Mouse (Mus musculus): ENCODE measurements around the gene Capn5. TPM values are rescaled to one million over a fixed set of nuclear protein-coding genes. Genes with fewer than 3 reads are reported as not detected.

The Capn5 gene
- total and polyA plus RNA-seq, 3 experiments = 0.04 to 0.54 TPM; not detected in 1

DNA sequence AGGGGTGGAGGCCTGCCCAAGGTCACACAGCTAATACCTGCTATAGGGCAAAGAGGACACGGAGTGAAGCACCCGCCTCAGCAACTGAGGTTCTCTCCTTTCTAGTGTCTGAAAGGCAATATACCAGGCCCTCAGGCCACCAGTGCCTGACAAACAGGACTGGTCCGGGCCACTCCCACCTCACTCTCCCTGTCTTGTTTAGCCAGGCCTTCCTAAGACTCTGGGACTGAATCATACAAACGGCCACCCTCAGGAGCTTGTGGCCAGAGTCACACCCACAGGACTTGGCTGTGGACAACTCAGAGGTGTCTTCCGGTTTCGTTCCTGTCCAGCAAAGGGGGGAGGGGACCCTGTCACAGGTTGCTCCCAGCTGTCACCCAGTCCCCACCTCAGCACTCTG is 15.8 kb downstream of the Capn5 start:
- Histone ChIP-seq H3K9me3 (replicated peaks; ENCODE audit: insufficient read depth, low read length) (no peaks in the 10 kb centered on the region), H3K27me3 (ENCODE audit: control insufficient read depth in 1 of 2, insufficient read depth in 2 of 2, low read length in 2 of 2) (no peaks in the 10 kb centered on the region), H3K36me3 (ENCODE audit: control insufficient read depth in 1 of 2, insufficient read depth in 2 of 2, low read length in 2 of 2) (peaks cover 0 to 2% of the 10 kb centered on the region in 2 experiments; a peak in 2 of 4 replicates), H3K4me1 (ENCODE audit: control insufficient read depth in 1 of 2, insufficient read depth in 2 of 2, low read length in 2 of 2) (peaks cover 0 to 11% of the 10 kb centered on the region in 2 experiments; a peak in 1 of 4 replicates), H3K27ac (ENCODE audit: control insufficient read depth, low read depth, low read length) (no peak overlapping the region), H3K4me3 (ENCODE audit: control insufficient read depth in 1 of 2, insufficient read depth in 1 of 2, low read depth in 2 of 2, low read length in 2 of 2) (no peak overlapping the region), H3K9ac (ENCODE audit: control insufficient read depth, low read depth, low read length, poor library complexity, severe bottlenecking) (no peak overlapping the region), H3K79me2 (ENCODE audit: control insufficient read depth, insufficient read depth, low read length, poor library complexity) (no peaks in the 10 kb centered on the region)
- no peak for TF ChIP-seq MAX (IDR thresholded peaks at IDR 0.05; ENCODE audit: low read length)
- no peak for TF ChIP-seq MXI1 (IDR thresholded peaks at IDR 0.05; ENCODE audit: low read depth, low read length)
- TF ChIP-seq TCF12 (IDR thresholded peaks at IDR 0.05; ENCODE audit: low read depth, low read length) = no peak
- TF ChIP-seq RAD21 (IDR thresholded peaks at IDR 0.05; ENCODE audit: low read depth, low read length) = no peak
- TF ChIP-seq CHD1 (IDR thresholded peaks at IDR 0.05; ENCODE audit: low read depth, low read length) = no peak
- no peak for TF ChIP-seq EP300 (IDR thresholded peaks at IDR 0.05; ENCODE audit: low read depth in 1 of 2, low read length in 2 of 2)
- TF ChIP-seq E2F4 (IDR thresholded peaks at IDR 0.05; ENCODE audit: borderline replicate concordance, low read depth, low read length) = no peak
- TF ChIP-seq ELF1 (IDR thresholded peaks at IDR 0.05; ENCODE audit: low read depth, low read length) = no peak
- TF ChIP-seq GATA1 (IDR thresholded peaks at IDR 0.05; ENCODE audit: low read depth, low read length) = no peak
- no peak for TF ChIP-seq ETS1 (IDR thresholded peaks at IDR 0.05; ENCODE audit: low read depth, low read length)
- TF ChIP-seq SMC3 (IDR thresholded peaks at IDR 0.05; ENCODE audit: low read depth, low read length) = no peak
- no peak for TF ChIP-seq USF2 (IDR thresholded peaks at IDR 0.05; ENCODE audit: borderline replicate concordance in 1 of 2, insufficient read depth in 1 of 2, low read depth in 1 of 2, low read length in 2 of 2)
- TF ChIP-seq MAFK (IDR thresholded peaks at IDR 0.05; ENCODE audit: borderline replicate concordance, low read depth, low read length) = no peak
- no peak for TF ChIP-seq TAL1 (IDR thresholded peaks at IDR 0.05; ENCODE audit: low read length)
- no peak for TF ChIP-seq GABPA (IDR thresholded peaks at IDR 0.05; ENCODE audit: low read depth, low read length)
- TF ChIP-seq CHD2 (IDR thresholded peaks at IDR 0.05; ENCODE audit: low read length) = no peak
- no peak for TF ChIP-seq KAT2A (conservative IDR thresholded peaks at IDR 0.05; ENCODE audit: low read depth, low read length)
- no peak for TF ChIP-seq MYC (IDR thresholded peaks at IDR 0.05; ENCODE audit: low read depth, low read length)
- no peak for DNase-seq (ENCODE audit: low read depth, low spot score)

DNA sequence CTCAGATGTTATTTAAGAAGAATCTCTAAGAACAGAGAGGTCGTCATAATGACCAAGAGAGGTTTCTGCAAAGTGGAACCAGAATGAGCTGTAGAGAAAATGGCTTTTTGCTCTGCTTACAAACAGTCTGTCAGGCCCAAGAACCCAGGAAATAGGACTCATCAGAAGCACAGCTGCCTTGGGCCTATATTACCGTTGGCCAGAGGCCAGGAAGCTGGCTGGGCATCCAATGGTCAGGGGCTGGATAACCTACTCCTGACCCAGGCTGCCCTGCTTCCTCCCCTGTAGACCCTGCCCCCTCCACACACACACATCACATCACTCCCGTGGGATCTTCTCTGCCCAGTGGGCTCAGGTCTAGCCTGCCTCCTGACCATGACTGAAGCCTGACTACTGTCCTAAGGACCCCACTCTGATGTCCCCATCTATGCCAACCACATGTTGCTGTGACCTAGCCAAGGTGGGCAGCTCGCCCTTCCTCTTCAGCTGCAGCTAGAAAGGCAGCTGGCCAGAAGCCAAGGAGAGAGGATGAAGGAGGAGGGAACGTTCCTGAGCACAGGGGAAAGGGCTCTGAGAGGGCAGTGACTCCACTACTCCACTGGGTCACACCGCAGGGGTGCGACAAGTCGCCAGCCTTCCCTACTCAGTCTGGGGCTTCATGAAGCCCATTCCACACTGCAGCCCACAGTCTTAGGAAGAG is 17.9 kb downstream of the Capn5 start:
- Histone ChIP-seq H3K4me3 (ENCODE audit: control insufficient read depth in 1 of 2, insufficient read depth in 1 of 2, low read depth in 2 of 2, low read length in 2 of 2) (no peak overlapping the region), H3K27me3 (ENCODE audit: control insufficient read depth in 1 of 2, insufficient read depth in 2 of 2, low read length in 2 of 2) (no peaks in the 10 kb centered on the region), H3K27ac (ENCODE audit: control insufficient read depth, low read depth, low read length) (no peak overlapping the region), H3K9ac (ENCODE audit: control insufficient read depth, low read depth, low read length, poor library complexity, severe bottlenecking) (no peak overlapping the region), H3K79me2 (ENCODE audit: control insufficient read depth, insufficient read depth, low read length, poor library complexity) (no peaks in the 10 kb centered on the region), H3K4me1 (ENCODE audit: control insufficient read depth in 1 of 2, insufficient read depth in 2 of 2, low read length in 2 of 2) (peaks cover 0 to 26% of the 10 kb centered on the region in 2 experiments; a peak in 3 of 4 replicates), H3K9me3 (replicated peaks; ENCODE audit: insufficient read depth, low read length) (no peaks in the 10 kb centered on the region), H3K36me3 (ENCODE audit: control insufficient read depth in 1 of 2, insufficient read depth in 2 of 2, low read length in 2 of 2) (peaks cover 0 to 7% of the 10 kb centered on the region in 2 experiments; a peak in 2 of 4 replicates)
- TF ChIP-seq ZKSCAN1 (IDR thresholded peaks at IDR 0.05; ENCODE audit: low read depth, low read length) (no peak), TCF12 (IDR thresholded peaks at IDR 0.05; ENCODE audit: low read depth, low read length) (no peak), ETS1 (IDR thresholded peaks at IDR 0.05; ENCODE audit: low read depth, low read length) (no peak), ZNF384 (IDR thresholded peaks at IDR 0.05; ENCODE audit: low read depth, low read length) (no peak), SIN3A (IDR thresholded peaks at IDR 0.05; ENCODE audit: low read length) (no peak), SMC3 (IDR thresholded peaks at IDR 0.05; ENCODE audit: low read depth, low read length) (no peak), BHLHE40 (IDR thresholded peaks at IDR 0.05; ENCODE audit: borderline replicate concordance, low read depth, low read length) (no peak), MXI1 (IDR thresholded peaks at IDR 0.05; ENCODE audit: low read depth, low read length) (no peak), RAD21 (IDR thresholded peaks at IDR 0.05; ENCODE audit: low read depth, low read length) (no peak), POLR2A (IDR thresholded peaks at IDR 0.05; ENCODE audit: control insufficient read depth in 1 of 2, insufficient read depth in 1 of 2, low read depth in 1 of 2, low read length in 2 of 2, poor library complexity in 1 of 2) (no peak), CHD2 (IDR thresholded peaks at IDR 0.05; ENCODE audit: low read length) (no peak), GABPA (IDR thresholded peaks at IDR 0.05; ENCODE audit: low read depth, low read length) (no peak), MYC (IDR thresholded peaks at IDR 0.05; ENCODE audit: low read depth, low read length) (no peak)
- no peak for DNase-seq (ENCODE audit: low read depth, low spot score)

All from MEL (cell line).